Mouse (Mus musculus) embryonic fibroblast, embryonic 13.5 days (primary cell): ENCODE results near the gene Cfap99. TPM values are rescaled to one million over a fixed set of nuclear protein-coding genes. Genes with fewer than 3 reads are reported as not detected.

ENCODE experiments used
- H3K27ac ChIP-seq: 2 replicates; pipeline ENCODE4 v1.5.1; 2012; ENCODE audit warnings: low read length, control low read depth, inconsistent platforms; ENCODE audit not compliant: insufficient read depth
- H3K4me1 ChIP-seq: 2 replicates; pipeline ENCODE4 v1.6.1; 2011; ENCODE audit warnings: low read length; ENCODE audit not compliant: control insufficient read depth, insufficient read depth
- H3K4me3 ChIP-seq: 2 replicates; pipeline ENCODE4 v1.5.1; 2011; ENCODE audit warnings: mild to moderate bottlenecking, control low read depth, low read length; ENCODE audit not compliant: insufficient read depth
- CTCF ChIP-seq: IDR thresholded peaks from 2 replicates; pipeline ENCODE4 v1.5.1; 2011; ENCODE audit warnings: mild to moderate bottlenecking, control low read depth, low read length, moderate library complexity, borderline replicate concordance; ENCODE audit not compliant: insufficient read depth
- POLR2A ChIP-seq: IDR thresholded peaks from 2 replicates; pipeline ENCODE4 v1.6.1; 2011; ENCODE audit warnings: low read depth, mild to moderate bottlenecking, control low read depth, low read length, moderate library complexity
- polyA plus RNA-seq: library from polyadenylated mRNA; stranded (reverse); fragments of >200 nt; gene quantifications from 2 replicates; pipeline ENCODE4 v1.2.4, GENCODE M21; 2011; ENCODE audit warnings: low read depth; ENCODE audit not compliant: missing spikeins, insufficient read length

The Cfap99 gene
- polyA plus RNA-seq, result not detected in 2 replicates

DNA sequence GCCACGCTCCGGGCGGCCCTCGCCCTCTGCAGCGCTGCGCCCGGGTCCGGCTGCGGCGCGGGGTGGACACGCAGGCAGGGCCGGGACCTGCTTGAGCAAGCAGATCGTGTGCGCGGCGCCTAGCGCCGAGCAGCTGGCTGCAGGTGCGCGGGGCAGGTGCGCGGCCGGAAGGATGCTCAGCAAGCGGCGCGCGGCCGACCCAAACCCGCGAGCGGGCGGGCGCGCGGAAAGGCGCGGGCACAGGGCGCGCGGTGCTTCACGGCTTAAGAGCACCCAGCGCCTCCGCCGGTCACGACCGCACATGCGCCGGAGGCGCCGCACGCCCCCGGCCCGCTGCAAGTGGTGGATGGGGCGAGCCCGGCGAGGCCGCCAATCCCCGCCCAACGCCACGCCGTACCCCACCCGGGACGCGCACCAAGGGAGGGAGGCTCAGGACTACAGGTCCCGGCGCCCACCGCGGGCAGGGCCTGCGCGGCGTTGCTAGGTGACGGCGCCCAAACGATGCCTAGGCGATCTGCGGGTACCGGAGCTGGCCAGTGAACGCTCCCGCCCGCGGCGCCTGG lies at the start of gene Cfap99, which contains the start of gene Zfyve28:
TSS of gene Cfap99 (plus strand) at position 447 of the 563 bp plus-strand sequence.
TSS of gene Zfyve28 (minus strand) at position 296 of the 563 bp plus-strand sequence.
- H3K27ac ChIP-seq, result no peak within 1 kb of the TSS
- H3K4me1 ChIP-seq, result no peaks in the 10 kb centered on the region
- TF ChIP-seq CTCF (no peak), POLR2A (no peak)
- peak within 1 kb of the TSS; percentile 38 for H3K4me3 ChIP-seq

GRCm38 (mm10) chr5:34242224-34242963 lies 46.0 kb upstream of the Cfap99 start:
- H3K4me1 ChIP-seq, result peaks cover 17% of the 10 kb centered on the region
- no peak for TF ChIP-seq CTCF
- TF ChIP-seq POLR2A, result 0 out of 2 replicates have a peak, but pooled peaks have one; percentile 26
- H3K27ac ChIP-seq, result peak overlapping the region; percentile 89
- no peak overlapping the region for H3K4me3 ChIP-seq

- peaks cover 17% of the 10 kb centered on the region for H3K4me1 ChIP-seq
- H3K4me3 ChIP-seq, result no peak overlapping the region
Measured at GRCm38 (mm10) chr5:34243062-34243461, 45.3 kb upstream of the Cfap99 start.

DNA sequence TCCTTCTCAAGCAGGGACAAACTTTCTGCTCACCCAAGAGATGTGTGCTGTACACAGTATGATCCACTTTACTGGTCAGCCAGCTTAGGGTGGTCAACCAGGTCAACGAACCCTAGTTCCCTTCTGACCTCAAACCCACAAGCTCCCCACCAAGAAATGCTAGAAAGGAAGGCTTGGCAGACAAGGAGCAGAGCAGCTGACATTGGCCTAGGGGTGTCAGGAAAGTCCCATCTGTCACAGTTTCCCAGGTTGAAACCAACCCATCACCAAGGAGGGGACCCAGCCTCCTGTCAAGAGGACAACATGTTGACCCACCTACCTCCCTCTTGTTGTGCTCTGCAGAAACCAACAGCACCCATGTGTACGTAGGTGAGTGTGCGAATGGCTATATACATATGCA lies 42.0 kb upstream of the Cfap99 start:
- Histone ChIP-seq H3K27ac (no peak overlapping the region), H3K4me3 (no peak overlapping the region), H3K4me1 (peaks cover 18% of the 10 kb centered on the region)
- TF ChIP-seq CTCF (no peak), POLR2A (no peak)

More at GRCm38 (mm10) chr5:34243062-34243461, 45.3 kb upstream of the Cfap99 start:
- no peak for TF ChIP-seq POLR2A
- no peak for TF ChIP-seq CTCF
- no peak overlapping the region for H3K27ac ChIP-seq

DNA sequence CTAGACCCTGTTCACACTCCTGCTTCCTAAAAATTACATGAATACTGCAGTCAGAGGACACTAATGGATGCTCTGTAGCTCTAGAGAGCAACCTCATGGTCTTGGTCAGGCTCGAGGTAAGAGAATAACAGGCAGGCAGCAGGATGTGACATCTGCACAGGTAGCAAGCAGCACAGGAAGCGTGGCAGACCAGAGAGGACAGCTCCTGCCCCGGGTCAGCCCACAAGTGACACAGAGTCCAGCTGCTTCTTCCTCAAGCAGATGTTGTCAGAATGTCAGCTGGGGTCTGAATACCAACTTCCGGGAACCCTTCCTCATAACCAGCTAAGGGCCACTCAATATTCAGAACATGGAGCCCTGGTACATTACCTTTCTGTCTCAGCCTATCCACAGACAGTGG lies 39.3 kb upstream of the Cfap99 start:
- TF ChIP-seq POLR2A (no peak), CTCF (no peak)
- no peak overlapping the region for H3K4me3 ChIP-seq
- H3K27ac ChIP-seq, result no peak overlapping the region
- H3K4me1 ChIP-seq, result peaks cover 5% of the 10 kb centered on the region; the same call in 1 of the 2 replicates

GRCm38 (mm10) chr5:34250090-34250489 lies 38.3 kb upstream of the Cfap99 start:
- no peak for TF ChIP-seq POLR2A
- TF ChIP-seq CTCF, result no peak
- no peak overlapping the region for H3K27ac ChIP-seq
- no peak overlapping the region for H3K4me3 ChIP-seq
- peaks cover 5% of the 10 kb centered on the region; the same call in 1 of the 2 replicates for H3K4me1 ChIP-seq

DNA sequence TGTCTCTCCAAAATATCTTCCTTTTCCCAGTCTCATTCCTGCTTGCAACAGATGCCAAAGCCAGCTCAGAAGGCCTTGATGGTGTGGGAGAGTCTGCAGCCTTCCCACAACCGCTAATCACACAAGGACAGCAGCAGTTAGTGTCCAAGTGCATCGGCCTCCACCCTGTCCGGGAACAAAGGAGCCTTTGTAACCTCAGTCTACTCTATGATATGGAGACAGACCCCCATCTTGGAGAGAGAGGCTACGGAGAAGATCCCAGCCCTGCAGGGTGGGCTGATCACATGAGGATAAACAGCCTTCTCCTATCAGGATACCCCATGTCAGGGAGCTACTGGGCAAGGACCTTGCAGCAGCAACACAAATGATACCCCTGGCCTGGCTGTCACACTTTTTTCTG lies 36.6 kb upstream of the Cfap99 start:
- no peak for TF ChIP-seq CTCF
- TF ChIP-seq POLR2A, result no peak

DNA sequence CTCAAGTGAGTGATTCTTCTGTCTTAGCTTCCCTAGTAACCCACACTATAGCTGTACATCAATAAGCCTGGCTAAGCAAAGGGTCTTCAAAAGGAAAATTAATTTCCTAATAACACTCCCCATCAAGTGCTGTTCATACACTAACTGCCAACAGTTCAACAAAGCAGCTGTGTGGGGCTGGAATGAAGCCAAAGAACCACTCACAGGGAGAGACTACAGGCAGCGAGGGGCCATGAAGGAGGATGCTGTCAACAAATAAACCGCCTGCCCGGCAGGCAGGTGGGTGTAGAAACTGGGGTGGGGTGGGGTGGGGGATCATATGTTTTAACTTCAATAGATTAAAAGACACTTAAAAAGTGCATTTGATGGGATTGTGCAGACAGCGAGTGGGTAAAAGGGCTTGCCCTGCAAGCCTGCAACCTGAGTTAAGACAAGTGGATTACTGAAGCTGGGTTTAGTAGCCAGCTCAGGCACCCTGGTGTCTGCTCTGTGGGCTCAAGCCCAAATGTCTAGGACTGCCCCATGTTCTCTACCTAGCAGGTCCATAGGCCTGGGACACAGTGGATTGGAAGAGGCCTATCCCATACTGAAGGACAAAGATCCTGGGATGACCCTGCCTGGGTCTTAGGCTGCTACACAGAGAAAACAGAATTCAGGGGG lies 36.0 kb upstream of the Cfap99 start:
- Histone ChIP-seq H3K4me1 (peaks cover 5% of the 10 kb centered on the region; the same call in 1 of the 2 replicates), H3K27ac (no peak overlapping the region), H3K4me3 (no peak overlapping the region)
- TF ChIP-seq CTCF, result no peak

More for the DNA sequence above, 36.6 kb upstream of the Cfap99 start:
- no peak overlapping the region for H3K4me3 ChIP-seq
- no peak overlapping the region for H3K27ac ChIP-seq
- peaks cover 5% of the 10 kb centered on the region; the same call in 1 of the 2 replicates for H3K4me1 ChIP-seq

- Histone ChIP-seq H3K4me3 (no peak overlapping the region), H3K27ac (no peak overlapping the region), H3K4me1 (peaks cover 5% of the 10 kb centered on the region; the same call in 1 of the 2 replicates)
- TF ChIP-seq POLR2A (no peak), CTCF (no peak)
Measured at GRCm38 (mm10) chr5:34252967-34253519, 35.4 kb upstream of the Cfap99 start.
